Mouse (Mus musculus) stomach, embryonic 15.5 days (tissue): Measurements from ENCODE around the gene Mcpt1. TPM values are rescaled to one million over a fixed set of nuclear protein-coding genes. Genes with fewer than 3 reads are reported as not detected.

Experiments used
- polyA plus RNA-seq: library from polyadenylated mRNA; unstranded; fragments of >200 nt; fragmentation: Nextera tagmentation; extraction: Ambion mirVana; gene quantifications from 2 replicates; pipeline ENCODE4 v1.2.1, GENCODE M21; 2015

Mcpt1 gene
- polyA plus RNA-seq, 1 experiment from 2014 or later = 0.48 TPM

Other genes starting within 250 kb of the Mcpt1 start
- 6.3 and 8.0 TPM in 2 replicates for gene Adcy4, start 233.9 kb upstream of the Mcpt1 start, polyA plus RNA-seq
- 32.0 and 36.9 TPM in 2 replicates for gene Ripk3, start 229.1 kb upstream of the Mcpt1 start, polyA plus RNA-seq
- 35.5 and 40.9 TPM in 2 replicates for gene Nfatc4, start 194.8 kb upstream of the Mcpt1 start, polyA plus RNA-seq
- 15.4 and 18.5 TPM in 2 replicates for gene Nynrin, start 164.0 kb upstream of the Mcpt1 start, polyA plus RNA-seq
- 0.42 and 0.46 TPM in 2 replicates for gene Cbln3, start 133.6 kb upstream of the Mcpt1 start, polyA plus RNA-seq
- 16.5 and 18.1 TPM in 2 replicates for gene Khnyn, start 133.0 kb upstream of the Mcpt1 start, polyA plus RNA-seq
- 56.0 and 65.7 TPM in 2 replicates for gene Sdr39u1, start 117.7 kb upstream of the Mcpt1 start, polyA plus RNA-seq
- 23.0 and 27.4 TPM in 2 replicates for gene Cma1, start 73.3 kb upstream of the Mcpt1 start, polyA plus RNA-seq
- not detected in 2 replicates for gene Cma2, start 67.0 kb upstream of the Mcpt1 start, polyA plus RNA-seq
- not detected in 2 replicates for gene Mcpt9, start 12.5 kb downstream of the Mcpt1 start, polyA plus RNA-seq
- 0.37 and 0.49 TPM in 2 replicates for gene Mcpt2, start 24.1 kb downstream of the Mcpt1 start, polyA plus RNA-seq
- gene Mcpt4, start 44.3 kb downstream of the Mcpt1 start, polyA plus RNA-seq = 1.4 TPM in 2 replicates
- gene Mcpt8, start 67.3 kb downstream of the Mcpt1 start, polyA plus RNA-seq = 4.2 and 4.4 TPM in 2 replicates
- gene Ctsg, start 84.6 kb downstream of the Mcpt1 start, polyA plus RNA-seq = 1.0 and 3.2 TPM in 2 replicates
- not detected in 2 replicates for gene Gzme, start 102.7 kb downstream of the Mcpt1 start, polyA plus RNA-seq
- not detected in 2 replicates for gene Gzmd, start 114.6 kb downstream of the Mcpt1 start, polyA plus RNA-seq
- not detected in 2 replicates for gene Gzmg, start 141.6 kb downstream of the Mcpt1 start, polyA plus RNA-seq
- gene Gzmn, start 156.6 kb downstream of the Mcpt1 start, polyA plus RNA-seq = not detected in 2 replicates
- gene Gzmf, start 193.4 kb downstream of the Mcpt1 start, polyA plus RNA-seq = not detected in 2 replicates
- not detected in 2 replicates for gene Gzmc, start 216.7 kb downstream of the Mcpt1 start, polyA plus RNA-seq
- gene Gzmb, start 244.3 kb downstream of the Mcpt1 start, polyA plus RNA-seq = 1.0 and 1.7 TPM in 2 replicates